Mouse (Mus musculus) ES-Bruce4 (cell line): ENCODE measurements around the gene Atf7. TPM values are rescaled to one million over a fixed set of nuclear protein-coding genes. Genes with fewer than 3 reads are reported as not detected.

ENCODE experiments used
- H3K27ac ChIP-seq: 2 replicates; pipeline ENCODE4 v1.5.1; 2012; ENCODE audit warnings: low read length, inconsistent platforms; ENCODE audit not compliant: insufficient read depth
- H3K27me3 ChIP-seq: 2 replicates; pipeline ENCODE4 v1.6.1; 2012; ENCODE audit warnings: mild to moderate bottlenecking, low read length, inconsistent platforms; ENCODE audit not compliant: control insufficient read depth, poor library complexity, insufficient read depth, severe bottlenecking
- H3K36me3 ChIP-seq: 2 replicates; pipeline ENCODE4 v1.6.1; 2012; ENCODE audit warnings: inconsistent platforms, mild to moderate bottlenecking, low read length, moderate library complexity; ENCODE audit not compliant: control insufficient read depth, poor library complexity, insufficient read depth, severe bottlenecking
- H3K4me1 ChIP-seq: one replicate; pipeline ENCODE4 v1.8.1; 2011; ENCODE audit warnings: low read length; ENCODE audit not compliant: control insufficient read depth, insufficient read depth
- H3K4me3 ChIP-seq: 2 replicates; pipeline ENCODE4 v1.5.1; 2011; ENCODE audit warnings: low read depth, mild to moderate bottlenecking, low read length
- H3K9ac ChIP-seq: 2 replicates; pipeline ENCODE4 v1.6.1; 2012; ENCODE audit warnings: low read depth, mild to moderate bottlenecking, inconsistent platforms; ENCODE audit not compliant: poor library complexity, severe bottlenecking
- H3K9me3 ChIP-seq: replicated peaks from 2 replicates; pipeline ENCODE4 v1.6.1; 2012; ENCODE audit warnings: mild to moderate bottlenecking, low read length, inconsistent platforms; ENCODE audit not compliant: control insufficient read depth, poor library complexity, insufficient read depth, severe bottlenecking
- CTCF ChIP-seq: IDR thresholded peaks from one replicate; pipeline ENCODE4 v1.8.1; 2011; ENCODE audit warnings: low read depth, low read length
- EP300 ChIP-seq: IDR thresholded peaks from 2 replicates; pipeline ENCODE4 v1.6.1; 2011; ENCODE audit warnings: low read depth, low read length; ENCODE audit not compliant: insufficient read depth
- POLR2A ChIP-seq: IDR thresholded peaks from one replicate; pipeline ENCODE4 v1.8.1; 2011; ENCODE audit warnings: low read length; ENCODE audit not compliant: insufficient read depth
- polyA plus RNA-seq: library from polyadenylated mRNA; stranded (reverse); fragments of >200 nt; gene quantifications from 2 replicates; pipeline ENCODE4 v1.2.4, GENCODE M21; 2011; ENCODE audit warnings: low read depth; ENCODE audit not compliant: missing spikeins, insufficient read depth, insufficient read length

The Atf7 gene
- polyA plus RNA-seq, 1 experiment: 40.2 TPM

DNA sequence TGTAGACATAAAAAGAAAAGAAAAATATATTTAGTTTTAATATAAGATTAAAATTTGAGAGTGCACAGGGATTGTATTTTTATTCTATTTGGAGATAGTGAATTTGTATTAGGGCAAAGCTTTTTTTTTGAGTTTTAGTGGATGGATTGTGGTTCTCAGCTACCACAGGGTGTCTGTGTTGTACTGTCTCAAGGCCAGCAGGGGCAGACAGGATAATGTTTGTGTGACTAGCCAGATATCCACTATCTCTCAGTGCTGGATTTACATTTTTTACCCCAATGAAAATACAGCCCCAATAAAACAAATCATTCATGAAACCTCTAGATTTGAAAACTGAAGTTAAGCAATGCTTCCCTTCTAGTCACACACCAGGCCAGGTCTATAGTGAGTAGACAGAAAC is 67.7 kb downstream of the Atf7 start:
- Histone ChIP-seq H3K27ac (no peak overlapping the region), H3K4me3 (no peak overlapping the region), H3K36me3 (peaks cover 5% of the 10 kb centered on the region; the same call in 1 of the 2 replicates), H3K27me3 (no peaks in the 10 kb centered on the region), H3K9me3 (no peaks in the 10 kb centered on the region), H3K4me1 (no peaks in the 10 kb centered on the region), H3K9ac (no peak overlapping the region)
- TF ChIP-seq CTCF: no peak
- TF ChIP-seq EP300: no peak
- no peak for TF ChIP-seq POLR2A

DNA sequence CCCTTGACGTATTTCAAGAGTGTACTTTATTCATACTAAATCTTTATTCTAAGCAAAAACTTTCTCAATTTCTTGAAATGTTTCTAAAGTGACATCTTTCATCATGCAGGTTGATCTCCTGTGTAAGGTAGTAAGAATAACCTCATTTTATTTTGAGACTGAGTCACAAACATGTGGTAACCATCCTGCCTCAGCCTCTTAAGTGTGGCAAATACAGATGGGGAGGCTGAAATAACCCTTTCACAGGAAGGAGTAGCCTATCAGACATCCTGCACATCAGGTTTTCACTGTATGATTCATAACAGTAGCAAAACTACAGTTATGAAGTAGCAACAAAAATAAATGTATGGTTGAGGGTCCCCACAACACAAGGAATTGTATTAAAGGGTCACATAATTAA is 69.7 kb downstream of the Atf7 start:
- no peak overlapping the region for H3K27ac ChIP-seq
- no peaks in the 10 kb centered on the region for H3K4me1 ChIP-seq
- H3K27me3 ChIP-seq: no peaks in the 10 kb centered on the region
- H3K9me3 ChIP-seq: no peaks in the 10 kb centered on the region
- TF ChIP-seq POLR2A (no peak), CTCF (no peak), EP300 (no peak)
- H3K36me3 ChIP-seq: peaks cover 5% of the 10 kb centered on the region
- no peak overlapping the region for H3K4me3 ChIP-seq
- H3K9ac ChIP-seq: no peak overlapping the region

DNA sequence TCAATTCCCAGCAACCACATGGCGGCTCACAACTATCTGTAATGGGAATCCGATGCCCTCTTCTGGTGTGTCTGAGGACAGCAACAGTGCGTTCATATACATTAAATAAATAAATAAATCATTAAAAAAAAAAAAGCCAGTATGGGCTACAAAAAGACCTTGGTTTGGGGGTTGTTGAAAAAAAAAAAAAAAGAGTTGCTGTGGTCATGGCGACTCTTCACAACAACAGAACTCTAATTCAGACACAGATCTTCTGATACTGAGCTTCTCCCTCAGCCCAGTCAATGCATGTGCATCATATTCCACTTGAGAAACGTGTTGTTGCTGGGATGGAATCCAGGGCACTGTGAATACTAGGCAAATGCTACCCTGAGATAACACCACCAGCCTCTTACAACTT is 72.7 kb downstream of the Atf7 start:
- Histone ChIP-seq H3K9me3 (no peaks in the 10 kb centered on the region), H3K4me3 (no peak overlapping the region), H3K27me3 (no peaks in the 10 kb centered on the region), H3K4me1 (no peaks in the 10 kb centered on the region), H3K9ac (no peak overlapping the region), H3K27ac (no peak overlapping the region), H3K36me3 (peaks cover 5% of the 10 kb centered on the region)
- no peak for TF ChIP-seq CTCF
- TF ChIP-seq EP300: no peak
- no peak for TF ChIP-seq POLR2A

DNA sequence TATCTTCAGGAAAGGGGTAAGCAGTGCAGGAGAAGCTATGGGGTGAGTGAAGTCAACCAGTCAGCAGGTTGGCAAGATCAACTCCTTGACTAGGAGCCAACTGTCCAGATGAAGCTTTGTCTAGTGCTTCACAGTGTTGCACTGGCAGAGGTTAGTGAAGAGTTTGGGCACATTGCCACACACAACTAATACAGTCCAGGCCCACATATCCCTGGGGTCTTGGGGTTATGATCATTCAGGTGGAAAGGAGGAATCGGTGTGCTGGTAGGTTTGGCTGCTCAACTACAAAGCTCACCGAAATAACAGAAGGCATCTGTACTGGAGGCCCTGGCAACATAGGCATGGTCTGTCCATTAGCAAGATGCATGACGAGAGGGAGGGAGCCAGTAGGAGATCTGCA is 77.8 kb downstream of the Atf7 start:
- Histone ChIP-seq H3K4me1 (no peaks in the 10 kb centered on the region), H3K27me3 (no peaks in the 10 kb centered on the region), H3K36me3 (peaks cover 2% of the 10 kb centered on the region), H3K4me3 (no peak overlapping the region), H3K9ac (no peak overlapping the region), H3K9me3 (no peaks in the 10 kb centered on the region), H3K27ac (no peak overlapping the region)
- TF ChIP-seq CTCF (no peak), EP300 (no peak), POLR2A (no peak)

DNA sequence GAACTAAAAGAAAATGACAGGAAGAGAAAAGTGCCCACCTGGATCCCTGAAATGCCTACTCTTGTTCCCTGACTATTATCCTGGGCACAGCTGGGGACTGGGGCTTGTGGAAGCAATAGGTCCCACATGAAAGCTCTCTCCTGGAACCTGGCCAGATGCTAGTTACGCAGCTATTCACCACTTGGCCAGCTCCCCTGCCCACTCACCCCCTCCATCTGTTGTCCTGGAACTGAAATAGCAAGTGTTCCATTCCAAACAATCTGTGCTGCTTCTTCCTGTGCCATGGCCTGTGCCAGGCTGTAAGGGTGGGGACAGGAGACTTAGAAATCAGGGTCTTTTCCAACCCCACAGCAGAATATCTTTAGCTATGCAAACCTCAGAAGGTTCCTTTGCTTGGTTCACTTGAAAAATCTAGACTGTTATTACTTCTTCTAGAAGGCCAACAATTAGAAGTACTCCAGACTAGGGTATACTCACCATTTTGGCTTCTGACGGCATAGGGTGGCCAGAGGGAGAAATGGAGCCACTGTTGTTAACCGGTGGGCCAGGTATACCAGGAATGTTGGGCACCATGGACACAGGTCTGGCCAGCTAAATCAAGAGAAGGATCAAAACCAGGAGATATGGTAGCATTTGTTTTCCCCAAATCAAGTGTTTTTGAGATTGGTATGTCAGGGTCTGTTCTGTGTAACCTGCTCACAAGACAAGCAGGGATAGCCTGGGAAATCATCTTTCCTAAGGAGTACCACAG is 78.4 kb downstream of the Atf7 start:
- H3K4me3 ChIP-seq: no peak overlapping the region
- no peak overlapping the region for H3K9ac ChIP-seq
- no peaks in the 10 kb centered on the region for H3K4me1 ChIP-seq
- no peak overlapping the region for H3K27ac ChIP-seq
- H3K36me3 ChIP-seq: peaks cover 2% of the 10 kb centered on the region
- no peak for TF ChIP-seq CTCF
- no peak for TF ChIP-seq POLR2A
- no peak for TF ChIP-seq EP300
- H3K9me3 ChIP-seq: no peaks in the 10 kb centered on the region
- no peaks in the 10 kb centered on the region for H3K27me3 ChIP-seq

DNA sequence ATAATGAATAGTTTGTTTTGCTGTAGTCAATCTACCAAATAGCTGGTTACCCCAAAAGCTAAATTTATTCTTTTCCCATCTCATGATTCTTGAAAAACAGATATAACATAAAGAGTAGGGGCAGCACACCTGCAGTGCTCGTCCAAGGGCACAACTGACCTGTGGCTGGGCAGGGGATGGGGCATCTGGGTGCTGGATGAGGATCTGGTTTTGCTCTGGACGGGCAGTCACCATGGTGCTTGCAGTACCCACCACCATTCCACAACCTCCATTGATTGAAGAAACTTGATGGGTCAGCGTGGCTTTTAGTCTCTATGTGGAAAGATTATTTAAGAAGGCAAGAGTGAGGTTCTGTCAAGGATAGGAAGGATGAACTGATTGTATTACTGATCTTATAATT is 79.0 kb downstream of the Atf7 start:
- H3K9ac ChIP-seq: no peak overlapping the region
- TF ChIP-seq POLR2A: no peak
- no peak for TF ChIP-seq CTCF
- TF ChIP-seq EP300: no peak
- peaks cover 2% of the 10 kb centered on the region; the same call in 1 of the 2 replicates for H3K36me3 ChIP-seq
- H3K4me3 ChIP-seq: no peak overlapping the region
- no peaks in the 10 kb centered on the region for H3K27me3 ChIP-seq
- H3K4me1 ChIP-seq: no peaks in the 10 kb centered on the region
- H3K9me3 ChIP-seq: no peaks in the 10 kb centered on the region
- no peak overlapping the region for H3K27ac ChIP-seq
